ENCODE assay signal across 8 mouse cellular contexts in the genomic region with DNA sequence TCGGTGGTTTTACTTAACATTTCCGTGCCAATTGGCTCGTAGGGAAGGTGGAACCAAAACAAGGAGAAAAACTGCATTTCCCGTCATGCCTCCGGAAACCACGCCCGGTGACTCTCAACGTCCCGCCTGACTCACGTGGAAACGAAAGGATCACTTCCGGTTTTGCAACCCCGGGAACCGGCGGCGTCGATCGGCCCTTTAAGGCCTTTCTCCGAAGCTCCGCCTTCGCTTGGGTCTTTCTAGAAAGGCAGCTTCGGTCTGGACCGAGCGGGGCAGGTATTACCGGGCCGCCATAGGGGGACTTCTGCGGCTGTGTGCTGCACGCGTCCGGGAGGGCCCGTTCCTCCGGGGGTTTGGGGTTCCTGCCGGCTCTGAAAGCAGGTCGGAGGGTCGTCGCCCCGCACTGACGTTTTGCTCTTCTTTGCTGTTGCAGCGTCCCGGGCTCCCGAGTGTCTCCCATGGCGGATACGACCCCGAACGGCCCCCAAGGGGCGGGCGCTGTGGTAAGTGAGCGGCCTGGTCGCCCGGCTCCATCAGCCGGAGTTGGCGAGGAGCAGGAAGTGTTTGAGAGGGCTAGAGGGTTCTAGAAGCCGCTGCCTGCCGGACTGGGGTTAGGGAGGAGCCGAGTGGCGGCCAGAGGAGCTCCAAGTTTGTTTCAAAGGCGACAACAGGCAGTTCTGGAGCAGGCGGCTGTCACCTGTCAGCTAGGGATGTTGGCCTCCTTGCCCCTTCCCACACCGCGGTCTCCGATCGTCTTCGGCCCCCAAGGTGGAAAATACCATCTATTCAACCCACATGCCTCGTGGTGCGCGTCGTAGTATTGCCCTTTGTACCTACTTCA. TPM values are rescaled to one million over a fixed set of nuclear protein-coding genes. Genes with fewer than 3 reads are reported as not detected.
DNase-seq lines count a peak whose midpoint lies in the region; ATAC-seq lines count a peak whose summit lies in the region.

Tmem33 (plus strand) TSS at position 35 of the 841 bp plus-strand sequence.

- peak; percentile 94 for ATAC-seq in erythroblast, adult 5-6 weeks (replicated peaks; ENCODE audit: low FRiP score, poor library complexity, severe bottlenecking)
- peak; percentile 92 for ATAC-seq in kidney, embryonic 15.5 days (replicated peaks; ENCODE audit: low FRiP score)
- ATAC-seq in monocyte, adult 5-6 weeks (replicated peaks; ENCODE audit: insufficient number of reproducible peaks, low FRiP score, low TSS enrichment, poor library complexity, severe bottlenecking): peak; percentile 93

- H3K4me3 ChIP-seq in heart, embryonic 10.5 days: peak within 1 kb of the TSS; percentile 92
- H3K4me3 ChIP-seq in kidney, embryonic 15.5 days (replicated peaks): peak within 1 kb of the TSS; percentile 71

- no peaks in the 10 kb centered on the region for H3K27me3 ChIP-seq in heart, embryonic 10.5 days (ENCODE audit: insufficient read depth, poor library complexity, severe bottlenecking)
- no peaks in the 10 kb centered on the region for H3K27me3 ChIP-seq in kidney, embryonic 15.5 days

- peak within 1 kb of the TSS; percentile 96 for H3K27ac ChIP-seq in heart, embryonic 10.5 days
- H3K27ac ChIP-seq in kidney, embryonic 15.5 days: peak within 1 kb of the TSS; percentile 96

- H3K9ac ChIP-seq in kidney, embryonic 15.5 days: peak within 1 kb of the TSS; percentile 80

- peaks cover 10% of the 10 kb centered on the region; the same call in 1 of the 2 replicates for H3K4me1 ChIP-seq in heart, embryonic 10.5 days
- peaks cover 14% of the 10 kb centered on the region for H3K4me1 ChIP-seq in kidney, embryonic 15.5 days

- DNase-seq in B cell, adult 2 months: peak; percentile 89 to 92
- DNase-seq in brain, adult 2 months (ENCODE audit: low read depth, low spot score): peak; percentile 98
- DNase-seq in heart, embryonic 10.5 days (ENCODE audit: low spot score): peak; percentile 97
- peak; percentile 95 for DNase-seq in liver
- peak; percentile 91 to 94 for DNase-seq in spleen, postnatal 4 days (ENCODE audit: low spot score in 2 of 2)

- H3K9me3 ChIP-seq in heart, embryonic 10.5 days: no peaks in the 10 kb centered on the region
- no peaks in the 10 kb centered on the region for H3K9me3 ChIP-seq in kidney, embryonic 15.5 days (replicated peaks)

- WGBS in heart, embryonic 10.5 days: under 1% methylated on average over 67 of the region's 67 CpGs
- WGBS in kidney, embryonic 15.5 days: under 1% methylated on average over 67 of the region's 67 CpGs

- H3K4me2 ChIP-seq in kidney, embryonic 15.5 days: peak within 1 kb of the TSS; percentile 70

- peaks cover 29% of the 10 kb centered on the region for H3K36me3 ChIP-seq in heart, embryonic 10.5 days
- H3K36me3 ChIP-seq in kidney, embryonic 15.5 days: peaks cover 25% of the 10 kb centered on the region

RNA-seq across cellular contexts. Expression of gene Tmem33, which starts in this region (rescaled TPM):
- 147 and 164 TPM in 2 replicates for total RNA-seq in erythroblast, adult 5-6 weeks (2015; ENCODE audit: low replicate concordance)
- 80.3 and 89.9 TPM in 2 replicates for total RNA-seq in erythroblast, adult 5-6 weeks (2017; ENCODE audit: low replicate concordance)
- 65.6 and 84.4 TPM in 2 replicates for polyA plus RNA-seq in heart, embryonic 10.5 days (2016; fragmentation: Nextera tagmentation; extraction: Ambion mirVana)
- polyA plus RNA-seq in kidney, embryonic 15.5 days (2015; fragmentation: Nextera tagmentation; extraction: Ambion mirVana): 97.9 and 111 TPM in 2 replicates
- total RNA-seq in monocyte, adult 5-6 weeks (2017): 24.9 to 49.5 TPM (median 30.6 TPM) in 3 replicates

Comparison
In these comparisons a context has a peak if more than half of its experiments do, and no peak if none do; other contexts are left out.
1. Peak in every context shown above with its lines: DNase-seq, ATAC-seq, H3K4me3 ChIP-seq and H3K27ac ChIP-seq.